ENCODE assay signal across 25 mouse cellular contexts in genomic region chr16:24431808-24432207, GRCm38 (mm10). TPM values are rescaled to one million over a fixed set of nuclear protein-coding genes. Genes with fewer than 3 reads are reported as not detected.
DNase-seq lines count a peak whose midpoint lies in the region; ATAC-seq and TF ChIP-seq lines count a peak whose summit lies in the region.
"Had no signal": no experiment of that assay in that cellular context is flagged by ENCODE, and none has a peak within 500 bp of the region (broad histone marks: within the 10 kb centered on the region; RNA-seq: fewer than 3 reads in every experiment).

No protein-coding gene starts in this region.

- no peaks in the 10 kb centered on the region for H3K36me3 ChIP-seq in stomach, postnatal 0 days (ENCODE audit: control insufficient read depth, insufficient read depth, low read length)
- no peaks in the 10 kb centered on the region for H3K36me3 ChIP-seq in limb, embryonic 10.5 days
- H3K36me3 ChIP-seq: embryonic facial prominence, embryonic 10.5 days; embryonic facial prominence, embryonic 13.5 days; forebrain, embryonic 10.5 days; hindbrain, embryonic 12.5 days; hindbrain, embryonic 15.5 days had no signal

- peak; percentile 24; the same call in 1 of the 2 replicates for ATAC-seq in stomach, postnatal 0 days (ENCODE audit: low FRiP score, low TSS enrichment)
- no peak for ATAC-seq in granulocyte monocyte progenitor cell, adult 5-6 weeks (replicated peaks; ENCODE audit: poor library complexity, severe bottlenecking)
- ATAC-seq: forebrain, embryonic 13.5 days; forebrain, embryonic 16.5 days; Patski had no signal

- WGBS in stomach, postnatal 0 days: 89% methylated on average over 1 of the region's 1 CpGs
- 91% methylated on average over 1 of the region's 1 CpGs for WGBS in limb, embryonic 10.5 days

- H3K4me3 ChIP-seq in stomach, postnatal 0 days (ENCODE audit: low read depth, low read length): no peak overlapping the region
- H3K4me3 ChIP-seq in limb, embryonic 10.5 days: no peak overlapping the region
- H3K4me3 ChIP-seq: embryonic facial prominence, embryonic 10.5 days; embryonic facial prominence, embryonic 13.5 days; forebrain, embryonic 10.5 days; forebrain, embryonic 13.5 days; hindbrain, embryonic 12.5 days; hindbrain, embryonic 15.5 days had no signal

- no peaks in the 10 kb centered on the region for H3K9me3 ChIP-seq in stomach, postnatal 0 days (ENCODE audit: control insufficient read depth, low read length)
- H3K9me3 ChIP-seq in limb, embryonic 10.5 days (replicated peaks): no peaks in the 10 kb centered on the region
- H3K9me3 ChIP-seq: embryonic facial prominence, embryonic 10.5 days; embryonic facial prominence, embryonic 13.5 days; forebrain, embryonic 10.5 days; forebrain, embryonic 13.5 days; hindbrain, embryonic 12.5 days; hindbrain, embryonic 15.5 days had no signal

- H3K4me2 ChIP-seq in stomach, postnatal 0 days (replicated peaks; ENCODE audit: low read depth): no peak overlapping the region
- H3K4me2 ChIP-seq: embryonic facial prominence, embryonic 13.5 days; forebrain, embryonic 13.5 days; heart, embryonic 11.5 days; hindbrain, embryonic 12.5 days; hindbrain, embryonic 15.5 days had no signal

- TF ChIP-seq CTCF in stomach, postnatal 0 days (IDR thresholded peaks at IDR 0.05; ENCODE audit: low read depth): no peak

- H3K27ac ChIP-seq in stomach, postnatal 0 days (replicated peaks): no peak overlapping the region
- H3K27ac ChIP-seq in limb, embryonic 10.5 days: no peak overlapping the region
- H3K27ac ChIP-seq: embryonic facial prominence, embryonic 10.5 days; embryonic facial prominence, embryonic 13.5 days; forebrain, embryonic 10.5 days; forebrain, embryonic 13.5 days; hindbrain, embryonic 12.5 days; hindbrain, embryonic 15.5 days had no signal

- H3K9ac ChIP-seq in stomach, postnatal 0 days (ENCODE audit: low read length): no peak overlapping the region
- H3K9ac ChIP-seq: embryonic facial prominence, embryonic 13.5 days; forebrain, embryonic 13.5 days; hindbrain, embryonic 12.5 days; hindbrain, embryonic 15.5 days had no signal

- no peaks in the 10 kb centered on the region; the same call in 1 of the 2 replicates for H3K4me1 ChIP-seq in stomach, postnatal 0 days (replicated peaks; ENCODE audit: control insufficient read depth, insufficient read depth)
- H3K4me1 ChIP-seq in limb, embryonic 10.5 days: peaks cover 47% of the 10 kb centered on the region

- no peak for TF ChIP-seq EP300 in stomach, postnatal 0 days (optimal IDR thresholded peaks at IDR 0.05)

- DNase-seq in 3134 (ENCODE audit: extremely low read depth, insufficient read length, low spot score) (peak; percentile 60), 3T3-L1 (ENCODE audit: low read depth, low spot score) (peak; percentile 89), NIH3T3 (ENCODE audit: low read depth) (peak; percentile 67)
- no peak for DNase-seq in stomach, postnatal 0 days (ENCODE audit: low spot score)
- DNase-seq in limb, embryonic 10.5 days (ENCODE audit: low spot score): no peak
- DNase-seq: adrenal gland, adult 8-10 months; adrenal gland, postnatal 25 days; cerebellum, adult 11-12 months; cerebellum, adult 8-10 months; cerebellum, postnatal 10 days; cerebellum, postnatal 36 days; embryo, embryonic 11 days; gastrocnemius, postnatal 10 days; gastrocnemius, postnatal 36 days; heart, adult 11 months had no signal

- no peaks in the 10 kb centered on the region for H3K27me3 ChIP-seq in stomach, postnatal 0 days (ENCODE audit: control insufficient read depth, insufficient read depth, low read length)
- no peaks in the 10 kb centered on the region for H3K27me3 ChIP-seq in limb, embryonic 10.5 days (ENCODE audit: low read depth, poor library complexity, severe bottlenecking)
- H3K27me3 ChIP-seq: embryonic facial prominence, embryonic 13.5 days; forebrain, embryonic 13.5 days; hindbrain, embryonic 12.5 days; hindbrain, embryonic 15.5 days; Patski had no signal

RNA-seq across cellular contexts. Expression of gene Lpp, which starts 38.5 kb away (rescaled TPM):
- polyA plus RNA-seq in stomach, postnatal 0 days (2015; fragmentation: Nextera tagmentation; extraction: Ambion mirVana): 49.8 and 51.3 TPM in 2 replicates
- 38.6 and 45.3 TPM in 2 replicates for polyA plus RNA-seq in limb, embryonic 10.5 days (2016; fragmentation: Nextera tagmentation; extraction: Ambion mirVana)
- total RNA-seq in granulocyte monocyte progenitor cell, adult 5-6 weeks (2014; fragmentation: Nextera tagmentation): 3.5 and 4.9 TPM in 2 replicates
- 1.9 and 3.2 TPM in 2 replicates for total RNA-seq in granulocyte monocyte progenitor cell, adult 5-6 weeks (2017)

Comparison
In these comparisons a context has a peak if more than half of its experiments do, and no peak if none do; other contexts are left out.
1. DNase-seq: peak in 3134 (single experiment), 3T3-L1 (single experiment) and NIH3T3 (single experiment); none in stomach, postnatal 0 days (single experiment) and limb, embryonic 10.5 days (single experiment).